Mouse (Mus musculus) liver, adult 2 months (tissue): ENCODE measurements around the gene Chrnb2. TPM values are rescaled to one million over a fixed set of nuclear protein-coding genes. Genes with fewer than 3 reads are reported as not detected.
"Not testable (repeated sequence)": the region's sequence is repeated elsewhere in the genome, so short reads cannot be mapped to it uniquely, and the experiment has no call there.

Experiments used
- DNase-seq: peaks from one replicate; pipeline ENCODE4 v3.0.0-alpha.2; 2011; ENCODE audit warnings: low read depth, low spot score; ENCODE audit errors: extremely low read depth
- H3K27ac ChIP-seq: fragments of 200-500 bp; replicated peaks from 2 replicates; pipeline ENCODE4 v1.5.1; 2012; ENCODE audit warnings: low read depth, mild to moderate bottlenecking, control low read depth, inconsistent platforms, low read length; ENCODE audit not compliant: insufficient read depth
- H3K27me3 ChIP-seq: fragments of 200-500 bp; 2 replicates; pipeline ENCODE4 v1.6.1; 2012; ENCODE audit warnings: mild to moderate bottlenecking, moderate library complexity, low read length, inconsistent platforms; ENCODE audit not compliant: control insufficient read depth, insufficient read depth
- H3K36me3 ChIP-seq: fragments of 200-500 bp; 2 replicates; pipeline ENCODE4 v1.6.1; 2012; ENCODE audit warnings: low read length, inconsistent platforms; ENCODE audit not compliant: control insufficient read depth, insufficient read depth
- H3K4me1 ChIP-seq: fragments of 200-500 bp; 2 replicates; pipeline ENCODE4 v1.6.1; 2011; ENCODE audit warnings: low read length; ENCODE audit not compliant: control insufficient read depth, insufficient read depth
- H3K4me3 ChIP-seq: fragments of 200-500 bp; 2 replicates; pipeline ENCODE4 v1.5.1; 2011; ENCODE audit warnings: low read depth, mild to moderate bottlenecking, control low read depth, low read length, moderate library complexity; ENCODE audit not compliant: insufficient read depth
- H3K79me2 ChIP-seq: fragments of 200-500 bp; 2 replicates; pipeline ENCODE4 v1.6.1; 2012; ENCODE audit warnings: inconsistent platforms, mild to moderate bottlenecking, low read length, moderate library complexity; ENCODE audit not compliant: control insufficient read depth, insufficient read depth
- H3K9ac ChIP-seq: fragments of 200-500 bp; 2 replicates; pipeline ENCODE4 v1.6.1; 2012; ENCODE audit warnings: low read depth, mild to moderate bottlenecking, control low read depth, inconsistent platforms, low read length
- CTCF ChIP-seq: fragments of 200-500 bp; IDR thresholded peaks from 2 replicates; pipeline ENCODE4 v1.5.1; 2011; ENCODE audit warnings: low read depth, low read length, control low read depth
- POLR2A ChIP-seq: fragments of 200-500 bp; IDR thresholded peaks from 2 replicates; pipeline ENCODE4 v1.6.1; 2011; ENCODE audit warnings: low read length, control low read depth; ENCODE audit not compliant: insufficient read depth; ENCODE audit errors: extremely low read depth
- WGBS: fragments of 180-500 bp; shearing (Covaris S2); methylation state at CpG from one replicate; pipeline ENCODE4 v1.1.7; 2018; 5-methylcytosine and 5-hydroxymethylcytosine counted together
- polyA plus RNA-seq: library from polyadenylated mRNA; depleted of rRNA; stranded (reverse); fragments of >200 nt; gene quantifications from 2 replicates; pipeline ENCODE4 v1.2.3, GENCODE M21; 2012
- total RNA-seq: library from RNA; depleted of rRNA; stranded (reverse); fragments of >200 nt; gene quantifications from 2 replicates; pipeline ENCODE4 v1.2.3, GENCODE M21; 2014

Gene Chrnb2
- total and polyA plus RNA-seq, 2 experiments, result 0.28 to 0.42 TPM

DNA sequence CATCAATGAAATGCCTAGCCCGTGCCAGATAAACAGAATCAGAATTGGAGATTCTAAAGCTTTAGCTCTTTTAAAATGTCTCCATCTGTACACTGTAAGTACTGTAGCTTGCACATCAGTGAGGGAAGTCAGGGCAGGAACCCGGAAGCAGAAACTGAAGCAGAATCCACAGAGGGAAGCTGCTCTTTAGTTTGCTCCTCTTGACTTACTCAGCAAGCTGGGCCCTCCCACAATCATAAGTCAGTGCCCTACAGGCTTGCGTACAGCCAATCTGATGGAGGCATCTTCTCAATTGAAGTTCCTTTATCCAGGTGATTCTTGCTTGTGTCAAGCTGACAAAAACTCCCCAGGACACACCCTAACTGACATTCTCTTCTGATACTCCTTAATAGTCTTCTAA is 42.7 kb upstream of the Chrnb2 start:
- Histone ChIP-seq H3K4me3 (no peak overlapping the region), H3K27ac (no peak overlapping the region), H3K9ac (no peak overlapping the region), H3K4me1 (no peaks in the 10 kb centered on the region), H3K79me2 (no peaks in the 10 kb centered on the region), H3K36me3 (no peaks in the 10 kb centered on the region), H3K27me3 (no peaks in the 10 kb centered on the region)
- WGBS, result 96% methylated on average over 3 of the region's 3 CpGs
- peak; percentile 11 for DNase-seq
- TF ChIP-seq POLR2A (no peak), CTCF (no peak)

DNA sequence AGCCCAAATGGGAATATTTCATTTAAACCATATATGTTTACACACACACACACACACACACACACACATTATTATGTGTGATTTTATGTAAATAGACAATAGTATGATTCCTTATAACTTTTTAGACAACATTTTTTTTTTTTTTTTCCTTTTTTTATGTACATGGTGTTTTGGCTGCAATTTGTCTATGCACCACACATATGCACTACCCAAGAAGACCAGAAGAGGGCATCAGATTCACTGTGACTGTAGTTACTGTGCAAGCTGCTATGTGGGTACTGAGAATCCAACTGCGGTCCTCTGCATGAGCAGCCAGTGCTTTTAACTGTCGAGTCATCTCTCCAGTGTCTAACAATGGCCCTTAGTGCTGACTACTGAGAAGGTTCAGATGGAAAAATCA is 42.3 kb upstream of the Chrnb2 start:
- Histone ChIP-seq H3K27ac (no peak overlapping the region), H3K36me3 (no peaks in the 10 kb centered on the region), H3K4me3 (no peak overlapping the region), H3K27me3 (no peaks in the 10 kb centered on the region), H3K79me2 (no peaks in the 10 kb centered on the region), H3K4me1 (no peaks in the 10 kb centered on the region), H3K9ac (no peak overlapping the region)
- WGBS, result 94% methylated on average over 2 of the region's 2 CpGs
- peak; percentile 48 for TF ChIP-seq CTCF
- no peak for TF ChIP-seq POLR2A
- DNase-seq, result peak; percentile 13

DNA sequence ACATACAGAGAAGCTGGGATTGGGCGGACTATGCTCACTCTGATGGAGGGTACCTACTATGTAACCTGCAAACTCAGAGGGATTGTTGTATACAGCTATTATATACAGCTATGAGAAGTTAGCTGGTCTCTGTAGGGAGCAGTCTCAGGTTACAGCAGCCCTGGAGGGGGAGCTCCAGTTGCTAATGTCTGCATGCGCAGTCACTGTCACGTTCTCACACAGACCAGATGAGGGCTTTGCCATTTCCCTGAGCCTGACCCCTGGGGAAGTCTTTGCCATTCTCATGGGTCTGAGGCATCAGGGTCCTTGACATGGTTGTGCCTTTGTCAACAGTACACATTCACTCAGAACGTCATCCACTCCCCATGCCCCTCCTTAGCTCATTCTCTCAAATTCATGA is 40.7 kb upstream of the Chrnb2 start:
- no peaks in the 10 kb centered on the region for H3K4me1 ChIP-seq
- TF ChIP-seq POLR2A (no peak), CTCF (no peak)
- no peak overlapping the region for H3K4me3 ChIP-seq
- DNase-seq, result no peak
- H3K27ac ChIP-seq, result no peak overlapping the region
- no peaks in the 10 kb centered on the region for H3K27me3 ChIP-seq
- H3K9ac ChIP-seq, result no peak overlapping the region
- 74% methylated on average over 4 of the region's 4 CpGs for WGBS
- H3K79me2 ChIP-seq, result no peaks in the 10 kb centered on the region
- no peaks in the 10 kb centered on the region for H3K36me3 ChIP-seq

DNA sequence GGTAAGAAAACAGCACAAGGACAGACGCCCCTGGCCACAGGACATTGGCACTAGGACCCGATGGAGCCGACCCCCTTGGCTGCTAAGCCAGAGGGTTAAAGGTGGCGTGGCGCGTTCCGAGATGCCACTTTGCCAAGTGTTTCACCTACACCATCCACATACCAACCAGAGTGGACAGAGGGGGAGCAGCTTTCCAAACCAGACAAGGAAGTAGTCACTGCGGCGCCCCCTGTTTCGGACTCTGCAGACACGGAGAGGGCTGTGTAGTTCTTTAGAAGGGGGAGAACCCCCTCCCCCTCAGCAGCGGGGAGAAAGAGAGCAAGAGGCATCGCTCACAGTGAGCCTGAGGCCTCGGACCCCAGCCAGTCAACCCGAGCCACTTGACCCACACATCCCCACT is 38.4 kb upstream of the Chrnb2 start:
- H3K27ac ChIP-seq, result no peak overlapping the region
- no peak overlapping the region for H3K9ac ChIP-seq
- no peaks in the 10 kb centered on the region for H3K4me1 ChIP-seq
- H3K27me3 ChIP-seq, result no peaks in the 10 kb centered on the region
- 81% methylated on average over 15 of the region's 15 CpGs for WGBS
- TF ChIP-seq POLR2A, result no peak
- no peak for TF ChIP-seq CTCF
- H3K79me2 ChIP-seq, result no peaks in the 10 kb centered on the region
- no peaks in the 10 kb centered on the region for H3K36me3 ChIP-seq
- DNase-seq, result no peak
- H3K4me3 ChIP-seq, result no peak overlapping the region

DNA sequence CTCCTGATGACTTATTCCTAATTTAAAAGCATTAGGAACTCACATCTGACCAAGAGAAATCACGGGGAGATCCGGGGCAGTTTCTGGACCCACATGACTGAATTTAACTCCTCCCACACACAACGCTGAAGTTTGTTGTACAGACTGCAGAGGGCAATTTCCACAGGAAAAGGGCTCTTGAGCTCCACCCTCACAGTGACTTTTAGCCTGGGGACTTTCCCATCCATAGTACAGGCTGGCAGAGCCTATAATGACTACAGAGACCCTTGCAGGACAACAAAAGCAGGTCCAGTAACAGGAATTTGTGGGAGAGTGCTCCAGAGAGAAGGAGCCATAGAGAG is 37.0 kb upstream of the Chrnb2 start:
- no peaks in the 10 kb centered on the region for H3K36me3 ChIP-seq
- H3K9ac ChIP-seq, result no peak overlapping the region
- peak; percentile 38 for DNase-seq
- no peaks in the 10 kb centered on the region for H3K79me2 ChIP-seq
- no peak overlapping the region for H3K4me3 ChIP-seq
- under 1% methylated on average over 3 of the region's 3 CpGs for WGBS
- H3K27ac ChIP-seq, result no peak overlapping the region
- no peaks in the 10 kb centered on the region for H3K4me1 ChIP-seq
- H3K27me3 ChIP-seq, result no peaks in the 10 kb centered on the region
- TF ChIP-seq POLR2A, result no peak

DNA sequence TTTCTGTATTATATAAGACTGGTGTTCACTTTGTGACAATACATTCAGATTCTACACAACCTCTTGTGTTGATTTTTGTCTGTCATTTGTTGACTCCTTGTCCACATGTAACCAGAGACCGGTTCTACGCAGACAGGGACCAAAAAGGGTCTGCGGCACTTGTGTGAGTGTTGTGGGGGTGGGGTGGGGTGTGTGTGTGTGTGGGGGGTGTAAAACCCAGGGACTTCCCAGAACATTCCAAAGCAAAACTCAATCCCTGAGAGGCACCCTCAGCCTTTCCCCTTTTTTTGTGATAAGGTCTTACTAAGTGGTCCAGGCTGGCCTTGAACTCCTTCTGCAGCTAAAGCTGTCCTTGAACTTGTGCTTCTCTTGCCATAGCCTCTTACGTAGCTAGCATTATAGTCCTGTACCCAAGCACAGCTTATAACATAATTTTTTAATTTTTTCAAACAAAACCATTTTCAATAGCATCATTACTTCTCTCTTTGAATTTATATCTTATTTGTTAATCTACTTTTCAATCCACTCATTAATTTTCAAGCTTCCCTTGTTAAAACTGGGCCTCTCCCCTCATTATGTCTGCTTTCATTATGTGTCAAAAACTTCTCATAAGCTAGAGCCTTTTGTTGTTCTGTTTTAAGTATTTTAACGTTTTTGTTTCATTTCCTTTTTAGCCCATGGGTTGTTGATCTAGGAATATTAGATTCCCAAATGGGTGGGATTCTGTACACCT is 36.5 kb upstream of the Chrnb2 start:
- H3K4me1 ChIP-seq, result no peaks in the 10 kb centered on the region
- H3K4me3 ChIP-seq, result no peak overlapping the region
- DNase-seq, result no peak
- WGBS, result 77% methylated on average over 5 of the region's 5 CpGs
- no peaks in the 10 kb centered on the region for H3K36me3 ChIP-seq
- no peak overlapping the region for H3K27ac ChIP-seq
- no peak overlapping the region for H3K9ac ChIP-seq
- no peaks in the 10 kb centered on the region for H3K79me2 ChIP-seq
- TF ChIP-seq CTCF (no peak), POLR2A (no peak)
- H3K27me3 ChIP-seq, result no peaks in the 10 kb centered on the region

DNA sequence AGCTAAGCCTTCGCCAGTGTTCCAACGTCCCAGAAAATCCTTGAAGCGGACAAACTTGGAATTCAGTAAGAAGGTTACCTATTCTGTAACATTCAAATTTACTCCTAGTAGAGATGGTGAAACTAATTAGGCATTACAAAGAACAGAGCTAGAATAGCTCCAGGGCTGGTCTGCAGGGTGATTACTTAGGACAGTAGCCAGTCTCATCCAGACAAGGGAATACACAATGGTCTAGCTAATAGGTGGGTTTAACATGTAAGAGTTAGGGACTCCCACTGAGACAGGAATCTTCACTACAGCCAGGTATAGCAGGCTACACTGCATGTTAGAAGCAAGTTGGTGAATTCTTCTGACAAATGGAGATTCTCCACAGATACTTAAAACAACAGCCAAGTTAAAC is 35.6 kb upstream of the Chrnb2 start:
- not testable (repeated sequence) for H3K79me2 ChIP-seq, DNase-seq, H3K27me3 ChIP-seq, H3K36me3 ChIP-seq, H3K27ac ChIP-seq, H3K4me3 ChIP-seq, H3K9ac ChIP-seq, H3K4me1 ChIP-seq
- WGBS, result 84% methylated on average over 3 of the region's 3 CpGs
